Mouse (Mus musculus) embryonic facial prominence, embryonic 12.5 days (tissue): ENCODE data around the gene Mov10. TPM values are rescaled to one million over a fixed set of nuclear protein-coding genes. Genes with fewer than 3 reads are reported as not detected.

Source experiments
- polyA plus RNA-seq: library from polyadenylated mRNA; unstranded; fragments of >200 nt; fragmentation: Nextera tagmentation; extraction: Ambion mirVana; gene quantifications from 2 replicates; pipeline ENCODE4 v1.2.1, GENCODE M21; 2016

The Mov10 gene
- polyA plus RNA-seq, 1 experiment from 2014 or later, result 70.8 TPM

Other genes starting within 250 kb of the Mov10 start
- 30.8 and 35.7 TPM in 2 replicates for gene Slc16a1, start 179.9 kb downstream of the Mov10 start, polyA plus RNA-seq
- gene Ppm1j, start 37.5 kb downstream of the Mov10 start, polyA plus RNA-seq, result 3.5 and 3.9 TPM in 2 replicates
- gene Fam19a3, start 36.7 kb downstream of the Mov10 start, polyA plus RNA-seq, result 0.08 and 0.18 TPM in 2 replicates
- gene Rhoc, start 30.2 kb downstream of the Mov10 start, polyA plus RNA-seq, result 156 and 157 TPM in 2 replicates
- gene St7l, start 45.4 kb upstream of the Mov10 start, polyA plus RNA-seq, result 39.4 and 40.4 TPM in 2 replicates
- 188 and 190 TPM in 2 replicates for gene Capza1, start 45.9 kb upstream of the Mov10 start, polyA plus RNA-seq
- gene Wnt2b, start 143.4 kb upstream of the Mov10 start, polyA plus RNA-seq, result 1.2 and 1.3 TPM in 2 replicates
- 43.6 and 49.9 TPM in 2 replicates for gene Cttnbp2nl, start 234.6 kb upstream of the Mov10 start, polyA plus RNA-seq
- not detected in 2 replicates for gene 4930564D02Rik, start 248.3 kb upstream of the Mov10 start, polyA plus RNA-seq